Mouse (Mus musculus) brain, embryonic 14.5 days (tissue): ENCODE measurements around the gene Letm1. TPM values are rescaled to one million over a fixed set of nuclear protein-coding genes. Genes with fewer than 3 reads are reported as not detected.
A peak's percentile ranks its signal among the peaks of the same experiment; 100 is the strongest.

Experiments used
- DNase-seq: peaks from one replicate; pipeline ENCODE4 v3.0.0-alpha.2; 2011; ENCODE audit warnings: low read depth
- CTCF ChIP-seq: fragments of 200-500 bp; IDR thresholded peaks from 2 replicates; pipeline ENCODE4 v1.5.1; 2012; ENCODE audit warnings: inconsistent platforms, mild to moderate bottlenecking, moderate library complexity, borderline replicate concordance; ENCODE audit not compliant: insufficient read depth, insufficient read length; ENCODE audit errors: extremely low read depth
- POLR2A ChIP-seq: fragments of 200-500 bp; IDR thresholded peaks from 2 replicates; pipeline ENCODE4 v1.6.1; 2012; ENCODE audit warnings: mild to moderate bottlenecking, inconsistent platforms, borderline replicate concordance; ENCODE audit not compliant: poor library complexity, insufficient read depth, insufficient read length, severe bottlenecking; ENCODE audit errors: extremely low read depth
- polyA plus RNA-seq: library from polyadenylated mRNA; depleted of rRNA; stranded (reverse); fragments of >200 nt; gene quantifications from 2 replicates; pipeline ENCODE4 v1.2.3, GENCODE M21; 2012; rRNA removed

Gene Letm1
- 43.2 and 54.3 TPM in 2 replicates for polyA plus RNA-seq

DNA sequence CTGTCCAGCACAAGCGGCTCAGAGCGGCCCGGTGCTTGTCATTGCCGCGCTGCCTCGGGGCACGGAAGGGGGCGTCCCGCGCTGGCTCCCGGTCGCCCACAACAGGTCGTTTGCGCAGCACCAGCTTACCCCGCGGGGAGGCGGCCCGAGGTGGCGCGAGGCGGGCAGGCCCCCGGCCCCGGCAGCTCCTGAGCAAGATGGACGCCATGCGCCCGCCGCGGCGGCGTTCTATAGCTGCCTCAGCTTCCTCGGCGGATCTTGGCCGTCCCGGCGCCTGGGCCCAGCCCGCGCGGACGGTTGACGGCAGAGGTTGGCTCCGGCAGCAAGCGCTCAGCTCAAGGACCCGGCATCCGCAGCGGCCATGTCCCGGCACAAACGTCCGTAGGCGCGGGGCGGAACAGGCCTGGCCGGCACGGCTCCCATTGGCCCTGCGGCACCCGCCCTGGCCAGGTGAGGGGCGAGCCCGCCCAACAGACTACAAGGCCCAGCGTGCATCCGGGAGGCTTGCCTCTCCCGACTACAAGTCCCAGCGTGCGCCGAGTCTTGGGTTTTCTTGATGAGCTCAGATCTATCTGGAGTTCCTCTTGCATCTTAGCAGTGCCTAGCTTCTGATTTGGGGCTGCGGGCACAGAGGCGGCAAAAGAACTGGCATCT is at the start of gene Letm1:
Letm1 (minus strand) TSS at position 473 of the 654 bp plus-strand sequence.
- peak; percentile 98 for DNase-seq
- TF ChIP-seq CTCF (no peak), POLR2A (peak; percentile 89)

- no peak for DNase-seq
- TF ChIP-seq CTCF (peak; percentile 35; the same call in 1 of the 2 replicates), POLR2A (no peak)
Observed at GRCm38 (mm10) chr5:33830832-33831231, 48.2 kb upstream of the Letm1 start.

DNA sequence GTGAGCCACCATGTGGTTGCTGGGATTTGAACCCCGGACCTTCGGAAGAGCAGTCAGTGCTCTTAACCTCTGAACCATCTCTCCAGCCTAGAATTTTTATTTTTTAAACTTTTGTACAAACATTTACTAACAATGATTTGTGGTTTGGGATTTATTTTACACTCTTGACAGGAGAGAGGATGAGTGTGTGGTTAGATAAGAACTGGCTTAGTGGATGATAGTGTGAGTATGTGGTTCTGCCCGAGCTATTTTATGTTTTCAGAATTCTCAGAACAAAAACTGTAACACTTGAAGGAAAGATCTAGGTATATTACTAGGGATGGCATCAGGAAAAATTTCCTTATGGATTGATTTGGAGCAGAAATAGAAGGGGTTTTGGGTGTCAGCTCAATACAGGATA is 47.3 kb upstream of the Letm1 start:
- DNase-seq = no peak
- TF ChIP-seq POLR2A (no peak), CTCF (no peak)

DNA sequence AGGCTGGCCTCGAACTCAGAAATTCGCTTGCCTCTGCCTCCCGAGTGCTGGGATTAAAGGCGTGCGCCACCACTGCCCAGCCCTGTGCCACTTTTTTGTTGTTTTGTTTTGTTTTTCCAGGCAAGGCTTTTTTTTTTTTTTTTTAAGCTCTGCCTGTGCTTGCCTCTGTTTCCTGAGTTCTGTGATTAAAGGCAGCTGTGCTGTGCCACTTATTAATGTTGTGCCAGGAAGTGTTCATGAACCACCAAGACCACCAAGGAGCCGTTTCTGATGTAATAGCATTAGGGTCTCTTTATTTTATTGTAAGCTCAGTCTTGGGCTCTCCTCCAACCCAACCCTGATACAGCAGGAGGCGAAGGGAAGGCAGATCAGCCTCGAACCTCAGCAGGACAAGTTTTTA is 45.5 kb upstream of the Letm1 start:
- TF ChIP-seq POLR2A (no peak), CTCF (no peak)
- DNase-seq = peak; percentile 17

DNA sequence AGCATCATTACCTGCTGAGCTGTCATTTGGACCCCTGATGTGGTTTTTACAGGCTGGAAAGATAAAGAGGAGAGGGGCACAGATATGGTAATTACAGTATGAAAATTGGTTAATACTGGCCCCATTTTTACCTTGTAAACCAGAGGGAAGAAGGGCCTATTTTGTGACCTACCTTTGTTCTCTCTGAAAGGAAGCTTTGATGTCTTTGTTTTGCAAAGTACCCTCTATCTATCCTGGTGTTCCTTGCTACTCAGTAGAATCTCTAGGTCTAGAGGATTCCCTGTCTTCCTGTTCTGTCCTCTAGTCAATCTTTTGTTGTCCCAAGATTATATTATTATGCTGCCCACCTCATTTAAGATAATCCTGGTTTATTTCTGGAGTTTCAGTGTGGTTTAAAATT is 43.4 kb upstream of the Letm1 start:
- TF ChIP-seq CTCF = no peak
- no peak for TF ChIP-seq POLR2A
- DNase-seq = peak; percentile 10

DNA sequence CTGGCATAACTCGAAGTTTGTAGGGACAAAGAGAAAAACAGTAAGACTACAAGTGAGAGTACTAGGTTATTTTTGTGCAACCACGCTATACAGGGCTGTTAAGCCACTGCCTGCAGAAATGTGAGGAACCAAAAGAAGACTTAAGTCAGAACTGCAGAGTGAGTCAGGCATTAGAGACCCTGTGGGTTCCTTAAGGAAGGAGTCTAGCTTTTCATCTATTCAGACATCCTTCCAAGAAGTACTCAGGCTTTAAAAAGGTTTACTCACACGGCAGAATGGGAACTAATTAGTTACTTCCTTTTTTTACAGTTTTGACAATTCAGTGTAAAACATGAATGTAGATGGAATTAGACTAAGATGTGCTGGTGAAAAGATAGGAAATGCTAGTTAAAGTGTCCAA is 39.8 kb upstream of the Letm1 start:
- TF ChIP-seq CTCF (no peak), POLR2A (no peak)
- peak; percentile 10 for DNase-seq

DNA sequence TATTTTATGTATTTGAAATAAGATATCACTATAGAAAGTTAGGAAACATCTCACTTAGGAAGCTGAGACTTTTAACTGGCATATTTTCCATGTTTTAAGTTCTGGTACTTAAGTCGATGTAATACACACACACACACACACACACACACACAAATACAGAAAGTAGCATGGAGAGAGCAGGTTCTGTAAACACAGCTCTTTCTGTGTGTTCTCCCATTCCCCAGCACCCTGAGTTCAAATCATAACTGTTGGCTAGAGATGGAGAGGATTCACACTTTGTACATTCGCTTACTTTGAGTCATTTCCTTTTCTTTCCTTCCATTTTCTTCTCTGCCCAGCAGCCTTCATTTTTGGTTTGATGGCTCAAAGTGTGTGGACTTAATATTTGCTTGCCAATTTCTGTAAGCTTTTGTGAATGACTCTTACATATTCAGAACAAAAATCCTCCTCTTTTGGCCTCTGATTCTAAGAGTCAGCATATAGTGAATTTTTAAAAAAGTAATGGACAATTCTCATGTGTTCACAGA is 39.3 kb upstream of the Letm1 start:
- DNase-seq = peak; percentile 22
- TF ChIP-seq CTCF (no peak), POLR2A (no peak)

- TF ChIP-seq CTCF (no peak), POLR2A (peak; percentile 52)
- peak; percentile 59 for DNase-seq
Observed at GRCm38 (mm10) chr5:33820733-33821621, 38.4 kb upstream of the Letm1 start.

- DNase-seq = peak; percentile 98
- TF ChIP-seq POLR2A = peak; percentile 93
- TF ChIP-seq CTCF = no peak
Observed at GRCm38 (mm10) chr5:33819876-33820732, 37.5 kb upstream of the Letm1 start, which contains the start of gene Nsd2. TSS of gene Nsd2 (plus strand) at chr5:33820725.

DNA sequence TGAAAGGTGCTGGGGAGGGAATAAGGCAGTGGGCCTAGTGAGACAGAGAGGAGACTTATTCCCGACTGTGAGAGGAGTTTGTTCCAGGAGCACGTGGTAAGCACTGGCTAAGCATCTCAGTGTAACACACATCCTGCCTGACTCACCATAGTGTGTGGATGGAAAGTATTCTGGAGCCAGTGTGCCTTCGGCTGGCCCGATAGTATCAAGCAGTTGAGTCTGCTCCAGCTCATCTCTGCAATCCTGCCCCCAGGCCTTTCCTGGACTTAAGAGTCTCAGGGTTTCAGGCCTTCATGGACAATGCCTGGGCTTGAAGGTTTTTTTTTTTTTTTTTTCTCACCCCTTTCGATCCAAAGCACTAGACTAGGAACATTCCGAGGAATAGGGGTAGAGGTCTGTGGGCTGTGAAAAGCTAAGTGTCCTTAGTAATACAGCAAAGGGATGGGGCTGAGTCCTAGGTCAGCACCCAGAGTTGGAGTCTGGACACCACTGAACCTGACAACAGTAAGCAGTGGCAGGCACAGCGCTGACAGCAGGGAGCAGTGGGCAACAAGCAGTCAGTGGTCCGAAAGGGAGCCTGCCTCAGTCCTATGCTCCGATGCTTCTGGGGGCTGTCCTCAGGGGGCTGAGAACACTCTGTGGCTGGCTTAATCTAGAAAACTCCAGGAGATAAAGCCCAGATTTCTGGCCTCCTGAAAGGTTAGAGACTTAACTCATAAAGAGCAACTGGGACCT is 36.7 kb upstream of the Letm1 start:
- no peak for TF ChIP-seq CTCF
- TF ChIP-seq POLR2A = no peak
- DNase-seq = peak; percentile 38
